Mouse (Mus musculus) limb, embryonic 10.5 days (tissue): ENCODE data around the gene Clec2i. TPM values are rescaled to one million over a fixed set of nuclear protein-coding genes. Genes with fewer than 3 reads are reported as not detected.
A peak's percentile ranks its signal among the peaks of the same experiment; 100 is the strongest.
"Not testable (repeated sequence)": the region's sequence is repeated elsewhere in the genome, so short reads cannot be mapped to it uniquely, and the experiment has no call there.

Experiments
- DNase-seq: peaks from one replicate; pipeline ENCODE4 v3.0.0-alpha.2; 2017; ENCODE audit warnings: low spot score
- H3K27ac ChIP-seq: fragments of 300-500 bp; sonication (generic); 2 replicates; pipeline ENCODE4 v1.5.1; 2016; ENCODE audit warnings: mild to moderate bottlenecking
- H3K27me3 ChIP-seq: fragments of 300-500 bp; sonication (generic); 2 replicates; pipeline ENCODE4 v1.6.1; 2016; ENCODE audit warnings: low read depth, mild to moderate bottlenecking; ENCODE audit not compliant: poor library complexity, severe bottlenecking
- H3K36me3 ChIP-seq: fragments of 300-500 bp; sonication (generic); 2 replicates; pipeline ENCODE4 v1.6.1; 2016; ENCODE audit warnings: mild to moderate bottlenecking, moderate library complexity
- H3K4me1 ChIP-seq: fragments of 300-500 bp; sonication (generic); 2 replicates; pipeline ENCODE4 v1.6.1; 2016
- H3K4me3 ChIP-seq: fragments of 300-500 bp; sonication (generic); 2 replicates; pipeline ENCODE4 v1.5.1; 2016; ENCODE audit warnings: mild to moderate bottlenecking, moderate library complexity
- H3K9me3 ChIP-seq: fragments of 300-500 bp; sonication (generic); replicated peaks from 2 replicates; pipeline ENCODE4 v1.6.1; 2016; ENCODE audit warnings: mild to moderate bottlenecking
- WGBS: fragments of 180-500 bp; shearing (Covaris S2); methylation state at CpG from one replicate; pipeline ENCODE4 v1.1.7; 2016; 5-methylcytosine and 5-hydroxymethylcytosine counted together
- polyA plus RNA-seq: library from polyadenylated mRNA; unstranded; fragments of >200 nt; fragmentation: Nextera tagmentation; extraction: Ambion mirVana; gene quantifications from 2 replicates; pipeline ENCODE4 v1.2.1, GENCODE M21; 2016

The Clec2i gene
- polyA plus RNA-seq = not detected in 2 replicates

GRCm38 (mm10) chr6:128887091-128887790, at the start of gene Clec2i:
Clec2i (plus strand) TSS chr6:128887588.
- not testable (repeated sequence) for H3K4me3 ChIP-seq, H3K36me3 ChIP-seq, H3K27ac ChIP-seq, DNase-seq, H3K4me1 ChIP-seq, H3K9me3 ChIP-seq, H3K27me3 ChIP-seq
- WGBS = 90% methylated on average over 6 of the region's 6 CpGs

- Histone ChIP-seq H3K27me3 (no peaks in the 10 kb centered on the region), H3K36me3 (no peaks in the 10 kb centered on the region), H3K27ac (peak overlapping the region; percentile 91), H3K9me3 (no peaks in the 10 kb centered on the region), H3K4me3 (peak overlapping the region; percentile 69), H3K4me1 (peaks cover 11% of the 10 kb centered on the region)
- DNase-seq = peak; percentile 90
- under 1% methylated on average over 49 of the region's 49 CpGs for WGBS
Observed at GRCm38 (mm10) chr6:128838342-128839265, 48.8 kb upstream of the Clec2i start.

GRCm38 (mm10) chr6:128839266-128839771, 48.1 kb upstream of the Clec2i start:
- H3K9me3 ChIP-seq = no peaks in the 10 kb centered on the region
- 0% methylated on average over 17 of the region's 17 CpGs for WGBS
- H3K27me3 ChIP-seq = no peaks in the 10 kb centered on the region
- peak; percentile 83 for DNase-seq
- peaks cover 16% of the 10 kb centered on the region for H3K4me1 ChIP-seq
- H3K36me3 ChIP-seq = no peaks in the 10 kb centered on the region
- peak overlapping the region; percentile 69 for H3K4me3 ChIP-seq
- peak overlapping the region; percentile 91 for H3K27ac ChIP-seq

- Histone ChIP-seq H3K27ac (no peak overlapping the region), H3K36me3 (no peaks in the 10 kb centered on the region), H3K27me3 (no peaks in the 10 kb centered on the region), H3K4me3 (peak overlapping the region; percentile 69), H3K4me1 (peaks cover 20% of the 10 kb centered on the region), H3K9me3 (no peaks in the 10 kb centered on the region)
- WGBS = 76% methylated on average over 7 of the region's 7 CpGs
- no peak for DNase-seq
Observed at GRCm38 (mm10) chr6:128839921-128840320, 47.5 kb upstream of the Clec2i start.

- H3K9me3 ChIP-seq, H3K36me3 ChIP-seq, H3K4me3 ChIP-seq, DNase-seq, H3K27me3 ChIP-seq, H3K27ac ChIP-seq: not testable (repeated sequence)
- 88% methylated on average over 3 of the region's 3 CpGs for WGBS
- peaks cover 23% of the 10 kb centered on the region for H3K4me1 ChIP-seq
Observed at GRCm38 (mm10) chr6:128840669-128841068, 46.7 kb upstream of the Clec2i start.

- no peak for DNase-seq
- peaks cover 23% of the 10 kb centered on the region for H3K4me1 ChIP-seq
- no peaks in the 10 kb centered on the region for H3K36me3 ChIP-seq
- H3K27me3 ChIP-seq = no peaks in the 10 kb centered on the region
- WGBS = 39% methylated on average over 4 of the region's 4 CpGs
- no peaks in the 10 kb centered on the region for H3K9me3 ChIP-seq
- no peak overlapping the region for H3K27ac ChIP-seq
- peak overlapping the region; percentile 90 for H3K4me3 ChIP-seq
Observed at GRCm38 (mm10) chr6:128841327-128842089, 45.9 kb upstream of the Clec2i start.

- Histone ChIP-seq H3K36me3 (no peaks in the 10 kb centered on the region), H3K27me3 (no peaks in the 10 kb centered on the region), H3K9me3 (no peaks in the 10 kb centered on the region), H3K27ac (peak overlapping the region; percentile 84), H3K4me3 (peak overlapping the region; percentile 90), H3K4me1 (peaks cover 19% of the 10 kb centered on the region)
- WGBS = 2% methylated on average over 20 of the region's 20 CpGs
- no peak for DNase-seq
Observed at GRCm38 (mm10) chr6:128842356-128842944, 44.9 kb upstream of the Clec2i start.

GRCm38 (mm10) chr6:128842945-128843478, 44.4 kb upstream of the Clec2i start:
- WGBS = under 1% methylated on average over 44 of the region's 44 CpGs
- H3K4me3 ChIP-seq = peak overlapping the region; percentile 90
- no peaks in the 10 kb centered on the region for H3K36me3 ChIP-seq
- no peaks in the 10 kb centered on the region for H3K9me3 ChIP-seq
- peak overlapping the region; percentile 84 for H3K27ac ChIP-seq
- H3K27me3 ChIP-seq = no peaks in the 10 kb centered on the region
- DNase-seq = peak; percentile 94
- peaks cover 19% of the 10 kb centered on the region for H3K4me1 ChIP-seq

GRCm38 (mm10) chr6:128843479-128843992, 43.9 kb upstream of the Clec2i start:
- WGBS = under 1% methylated on average over 22 of the region's 22 CpGs
- peak; percentile 63 for DNase-seq

GRCm38 (mm10) chr6:128844131-128844530, 43.3 kb upstream of the Clec2i start:
- no peaks in the 10 kb centered on the region for H3K27me3 ChIP-seq
- H3K36me3 ChIP-seq = no peaks in the 10 kb centered on the region
- H3K9me3 ChIP-seq = no peaks in the 10 kb centered on the region
- peaks cover 19% of the 10 kb centered on the region for H3K4me1 ChIP-seq
- WGBS = 39% methylated on average over 8 of the region's 8 CpGs
- peak overlapping the region; percentile 90 for H3K4me3 ChIP-seq
- DNase-seq = peak; percentile 33
- H3K27ac ChIP-seq = no peak overlapping the region

More at GRCm38 (mm10) chr6:128843479-128843992, 43.9 kb upstream of the Clec2i start:
- no peaks in the 10 kb centered on the region for H3K27me3 ChIP-seq
- peak overlapping the region; percentile 84 for H3K27ac ChIP-seq
- no peaks in the 10 kb centered on the region for H3K36me3 ChIP-seq
- no peaks in the 10 kb centered on the region for H3K9me3 ChIP-seq
- peaks cover 19% of the 10 kb centered on the region for H3K4me1 ChIP-seq
- peak overlapping the region; percentile 90 for H3K4me3 ChIP-seq

GRCm38 (mm10) chr6:128844586-128845080, 42.8 kb upstream of the Clec2i start:
- Histone ChIP-seq H3K27me3 (no peaks in the 10 kb centered on the region), H3K27ac (no peak overlapping the region), H3K36me3 (no peaks in the 10 kb centered on the region), H3K4me1 (peaks cover 19% of the 10 kb centered on the region), H3K4me3 (peak overlapping the region; percentile 90; the same call in 1 of the 2 replicates), H3K9me3 (no peaks in the 10 kb centered on the region)
- 89% methylated on average over 5 of the region's 5 CpGs for WGBS
- DNase-seq = peak; percentile 30
